Mouse (Mus musculus): ENCODE results near the gene Pou4f2. TPM values are rescaled to one million over a fixed set of nuclear protein-coding genes. Genes with fewer than 3 reads are reported as not detected.
A peak's percentile ranks its signal among the peaks of the same experiment; 100 is the strongest.

The Pou4f2 gene
- polyA plus RNA-seq, 1 experiment from 2014 or later = not detected

DNA sequence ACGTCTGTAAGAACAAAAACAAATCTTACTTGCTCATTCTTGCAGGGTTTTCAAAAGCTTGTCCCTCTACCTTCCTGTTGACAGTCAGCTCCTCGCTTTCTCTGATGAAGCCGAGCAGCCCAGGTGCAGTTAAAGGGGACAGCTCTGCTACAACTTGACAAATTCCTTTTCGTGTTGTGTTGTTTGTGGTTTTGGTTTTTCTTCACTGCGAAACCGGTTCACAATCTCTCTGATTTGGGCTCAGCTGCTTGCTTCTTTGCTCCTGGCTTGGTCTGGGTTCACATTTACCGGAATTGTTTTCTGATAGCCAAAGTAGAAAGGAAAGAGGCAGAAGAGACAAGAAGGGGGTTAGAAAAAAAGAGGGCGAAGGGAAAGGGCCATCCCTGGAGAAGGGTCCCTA is 2.1 kb downstream of the Pou4f2 start:
- Histone ChIP-seq H3K4me1 (peaks cover 31% of the 10 kb centered on the region), H3K27ac (no peak overlapping the region), H3K27me3 (peaks cover 86% of the 10 kb centered on the region), H3K4me3 (no peak overlapping the region), H3K9ac (no peak overlapping the region), H3K4me2 (0 out of 2 replicates have a peak overlapping the region, but pooled peaks have one; percentile 80), H3K9me3 (no peaks in the 10 kb centered on the region), H3K36me3 (no peaks in the 10 kb centered on the region)
- no peak for ATAC-seq (ENCODE audit: insufficient number of reproducible peaks, low FRiP score, low TSS enrichment, low read depth)
- WGBS = 2% methylated on average over 8 of the region's 8 CpGs

DNA sequence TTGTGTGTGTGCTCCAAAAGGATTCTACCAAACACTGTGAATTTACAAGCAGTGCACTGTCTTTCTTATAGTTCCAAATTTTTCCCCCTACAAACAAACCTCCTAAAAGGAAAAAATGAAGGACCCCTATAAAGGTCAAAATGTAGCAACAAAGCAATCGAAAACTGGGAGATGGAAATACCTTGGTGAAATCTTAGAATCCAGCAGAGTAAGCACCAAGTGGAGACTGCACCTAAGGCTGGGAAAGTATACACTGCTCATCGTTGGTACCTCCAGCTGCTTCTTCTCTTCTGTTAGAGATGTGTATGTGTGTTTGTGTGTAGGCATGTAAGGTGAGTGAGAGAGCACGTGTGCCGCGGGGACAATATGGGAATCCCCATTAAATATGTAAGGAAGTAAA is 3.1 kb downstream of the Pou4f2 start:
- Histone ChIP-seq H3K27me3 (peaks cover 83% of the 10 kb centered on the region), H3K4me3 (no peak overlapping the region), H3K4me1 (peaks cover 31% of the 10 kb centered on the region), H3K36me3 (no peaks in the 10 kb centered on the region), H3K27ac (no peak overlapping the region), H3K4me2 (no peak overlapping the region), H3K9me3 (no peaks in the 10 kb centered on the region), H3K9ac (no peak overlapping the region)
- no peak for ATAC-seq (ENCODE audit: insufficient number of reproducible peaks, low FRiP score, low TSS enrichment, low read depth)
- 19% methylated on average over 5 of the region's 5 CpGs for WGBS

DNA sequence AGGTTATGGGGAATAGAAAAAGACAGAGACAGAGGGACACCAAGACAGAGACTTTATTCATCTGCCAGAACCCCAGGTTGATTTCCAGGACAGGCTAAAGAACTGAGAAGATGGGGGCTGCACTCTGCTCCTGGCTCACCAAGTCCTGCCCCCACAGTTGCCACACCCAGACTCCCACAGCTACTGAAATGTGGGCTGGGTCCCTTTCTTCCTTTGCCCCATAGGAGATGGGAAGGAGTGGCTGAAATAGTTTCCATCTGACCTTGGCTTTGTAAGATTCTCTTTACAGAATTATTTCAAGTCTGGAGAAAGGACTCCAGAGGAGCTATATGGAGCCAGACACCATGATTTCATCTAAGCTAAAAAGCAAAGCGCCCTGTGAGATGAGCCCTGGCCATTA is 4.0 kb downstream of the Pou4f2 start:
- no peak for ATAC-seq (ENCODE audit: insufficient number of reproducible peaks, low FRiP score, low TSS enrichment, low read depth)
- 28% methylated on average over 1 of the region's 1 CpGs for WGBS
- peaks cover 28% of the 10 kb centered on the region for H3K4me1 ChIP-seq
- H3K27ac ChIP-seq = no peak overlapping the region
- H3K36me3 ChIP-seq = no peaks in the 10 kb centered on the region
- H3K4me2 ChIP-seq = no peak overlapping the region
- no peak overlapping the region for H3K9ac ChIP-seq
- H3K9me3 ChIP-seq = no peaks in the 10 kb centered on the region
- peaks cover 83% of the 10 kb centered on the region for H3K27me3 ChIP-seq
- H3K4me3 ChIP-seq = no peak overlapping the region

DNA sequence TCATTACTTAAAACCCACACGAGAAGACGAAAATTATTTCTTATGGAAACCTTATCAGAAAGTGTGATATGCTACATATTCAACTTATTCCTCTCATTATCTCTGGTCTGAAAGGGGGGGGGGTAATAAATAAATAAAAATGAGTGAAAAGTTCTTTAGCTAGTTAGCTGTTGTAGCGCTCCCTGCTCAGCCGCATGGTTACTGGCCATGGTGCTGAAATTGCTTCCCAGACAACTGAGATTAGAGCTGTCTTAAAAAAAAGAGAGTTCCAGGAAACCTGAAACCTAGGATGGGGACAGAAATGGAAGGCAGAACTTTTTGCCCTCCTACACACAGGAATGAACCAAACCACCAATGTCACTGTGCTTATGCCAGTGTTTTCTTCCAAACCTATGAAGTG is 5.1 kb downstream of the Pou4f2 start:
- H3K27me3 ChIP-seq = peaks cover 83% of the 10 kb centered on the region
- no peaks in the 10 kb centered on the region for H3K36me3 ChIP-seq
- H3K4me1 ChIP-seq = peaks cover 25% of the 10 kb centered on the region
- H3K4me2 ChIP-seq = no peak overlapping the region
- 3% methylated on average over 4 of the region's 4 CpGs for WGBS
- H3K9me3 ChIP-seq = no peaks in the 10 kb centered on the region
- H3K4me3 ChIP-seq = no peak overlapping the region
- H3K9ac ChIP-seq = no peak overlapping the region
- ATAC-seq (ENCODE audit: insufficient number of reproducible peaks, low FRiP score, low TSS enrichment, low read depth) = no peak
- no peak overlapping the region for H3K27ac ChIP-seq

DNA sequence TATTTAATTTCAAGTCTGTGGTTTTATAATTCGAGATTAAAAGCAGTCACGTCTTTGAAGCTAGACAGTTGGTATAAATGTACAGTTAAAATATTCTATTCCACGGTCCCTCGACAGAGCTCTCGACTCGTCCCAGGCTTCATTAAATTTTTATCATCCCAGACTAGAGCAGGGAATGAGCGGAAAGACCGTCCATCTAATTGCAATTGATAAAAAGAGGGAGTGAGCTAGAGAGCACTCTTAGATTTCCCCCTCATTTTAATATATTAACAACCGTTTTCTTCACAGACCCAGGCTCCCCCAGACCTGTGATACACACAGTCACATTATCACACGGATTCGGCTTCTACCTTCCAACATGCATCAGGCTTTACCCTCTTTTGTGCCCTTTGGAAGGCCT is 8.3 kb downstream of the Pou4f2 start:
- no peaks in the 10 kb centered on the region for H3K36me3 ChIP-seq
- peaks cover 80% of the 10 kb centered on the region for H3K27me3 ChIP-seq
- no peaks in the 10 kb centered on the region for H3K9me3 ChIP-seq
- ATAC-seq (ENCODE audit: insufficient number of reproducible peaks, low FRiP score, low TSS enrichment, low read depth) = no peak
- H3K9ac ChIP-seq = no peak overlapping the region
- whole genome bisulfite sequencing = 3% methylated on average over 11 of the region's 11 CpGs
- peaks cover 7% of the 10 kb centered on the region; the same call in 1 of the 2 replicates for H3K4me1 ChIP-seq
- no peak overlapping the region for H3K4me2 ChIP-seq
- H3K27ac ChIP-seq = no peak overlapping the region
- H3K4me3 ChIP-seq = no peak overlapping the region

DNA sequence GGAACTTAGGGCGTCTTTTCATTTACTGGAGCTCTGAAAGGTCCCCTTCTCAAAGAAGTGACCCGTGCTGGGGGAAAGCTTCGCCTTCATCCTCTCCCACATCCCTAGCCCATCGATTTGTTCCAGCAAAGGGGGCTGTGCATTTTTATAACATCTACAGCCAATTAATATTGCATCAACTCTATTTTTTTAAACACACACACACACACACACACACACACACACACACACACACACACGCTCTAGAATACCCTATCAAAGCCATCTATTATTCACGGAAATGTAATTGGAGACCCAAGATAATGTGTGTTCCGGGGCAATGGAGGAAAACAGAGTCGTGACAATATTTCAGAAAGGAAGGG is 8.7 kb downstream of the Pou4f2 start:
- H3K9ac ChIP-seq = no peak overlapping the region
- peaks cover 7% of the 10 kb centered on the region; the same call in 1 of the 2 replicates for H3K4me1 ChIP-seq
- H3K36me3 ChIP-seq = no peaks in the 10 kb centered on the region
- H3K9me3 ChIP-seq = no peaks in the 10 kb centered on the region
- WGBS = under 1% methylated on average over 8 of the region's 8 CpGs
- no peak overlapping the region for H3K4me3 ChIP-seq
- H3K4me2 ChIP-seq = no peak overlapping the region
- ATAC-seq (ENCODE audit: insufficient number of reproducible peaks, low FRiP score, low TSS enrichment, low read depth) = no peak
- peaks cover 82% of the 10 kb centered on the region for H3K27me3 ChIP-seq
- no peak overlapping the region for H3K27ac ChIP-seq

DNA sequence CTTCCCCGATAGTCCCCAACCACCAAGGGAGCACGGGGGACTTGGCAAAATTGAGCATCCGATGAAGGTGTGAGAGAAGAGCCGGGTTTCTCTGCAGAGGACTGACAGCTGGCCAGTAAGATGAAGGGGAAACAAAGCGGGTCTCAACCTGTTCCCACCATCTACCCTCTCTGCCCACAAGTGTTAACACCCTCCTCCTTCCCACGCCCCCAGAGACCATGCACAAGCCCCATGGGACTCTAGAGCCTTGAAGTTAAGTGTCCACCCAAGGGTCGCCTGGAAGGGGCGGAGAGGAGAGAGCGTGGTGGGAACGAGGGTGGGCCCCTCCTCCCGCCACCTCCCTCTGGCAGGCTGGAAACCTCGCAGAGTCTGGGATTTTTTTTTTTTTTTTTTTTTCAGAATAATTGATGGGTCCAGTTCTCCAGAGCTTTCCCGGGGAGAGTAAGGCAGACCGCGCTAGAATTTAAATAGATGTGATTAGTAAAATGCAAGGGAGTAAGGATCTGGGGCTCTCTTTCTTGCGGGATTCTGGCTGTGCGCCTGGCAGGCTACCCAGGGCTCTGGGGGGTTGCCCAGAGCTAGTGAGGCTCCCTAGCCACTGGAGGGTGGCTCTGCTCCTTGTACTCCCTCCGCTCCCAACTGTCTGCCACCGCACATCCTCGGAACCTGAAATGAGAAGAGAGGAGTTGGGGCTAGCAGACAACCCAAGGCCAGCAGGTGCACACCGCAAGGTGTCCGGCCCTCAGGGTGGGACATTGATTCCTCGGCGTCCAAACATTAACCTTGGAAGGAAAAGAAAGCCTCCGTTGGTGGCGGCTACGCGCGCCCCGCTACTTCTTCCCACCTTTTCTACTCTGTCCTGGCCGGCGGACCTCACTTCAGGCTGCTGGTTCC is 9.3 kb downstream of the Pou4f2 start:
- Histone ChIP-seq H3K4me2 (no peak overlapping the region), H3K4me3 (no peak overlapping the region), H3K9me3 (no peaks in the 10 kb centered on the region), H3K9ac (no peak overlapping the region), H3K4me1 (peaks cover 7% of the 10 kb centered on the region; the same call in 1 of the 2 replicates), H3K27ac (no peak overlapping the region), H3K36me3 (no peaks in the 10 kb centered on the region), H3K27me3 (peaks cover 82% of the 10 kb centered on the region)
- no peak for ATAC-seq (ENCODE audit: insufficient number of reproducible peaks, low FRiP score, low TSS enrichment, low read depth)
- WGBS = 2% methylated on average over 32 of the region's 32 CpGs

DNA sequence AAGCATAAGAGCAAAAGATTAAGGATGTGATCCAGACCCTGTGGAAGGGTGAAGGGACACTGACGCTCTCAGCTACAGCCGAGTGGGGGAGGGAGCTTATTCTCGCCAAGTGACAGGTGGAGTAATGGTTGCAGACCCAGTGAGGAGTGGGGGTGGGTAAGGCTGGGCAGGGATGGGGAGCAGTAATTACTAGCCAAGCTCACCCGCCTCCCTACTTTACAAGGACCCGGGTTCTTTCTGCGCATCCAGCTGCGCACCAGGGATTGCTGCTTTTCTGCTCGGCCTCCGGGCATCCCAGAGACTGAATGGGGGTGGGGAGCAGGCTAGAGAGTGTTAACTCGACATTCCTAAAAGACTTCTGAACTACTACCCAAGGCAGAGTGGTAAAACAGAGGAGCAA is 10.0 kb downstream of the Pou4f2 start:
- WGBS = 1% methylated on average over 10 of the region's 10 CpGs
- H3K4me3 ChIP-seq = no peak overlapping the region
- no peak overlapping the region for H3K4me2 ChIP-seq
- H3K27me3 ChIP-seq = peaks cover 82% of the 10 kb centered on the region
- no peak overlapping the region for H3K9ac ChIP-seq
- peaks cover 7% of the 10 kb centered on the region; the same call in 1 of the 2 replicates for H3K4me1 ChIP-seq
- ATAC-seq (ENCODE audit: insufficient number of reproducible peaks, low FRiP score, low TSS enrichment, low read depth) = no peak
- H3K36me3 ChIP-seq = no peaks in the 10 kb centered on the region
- no peak overlapping the region for H3K27ac ChIP-seq
- H3K9me3 ChIP-seq = no peaks in the 10 kb centered on the region

DNA sequence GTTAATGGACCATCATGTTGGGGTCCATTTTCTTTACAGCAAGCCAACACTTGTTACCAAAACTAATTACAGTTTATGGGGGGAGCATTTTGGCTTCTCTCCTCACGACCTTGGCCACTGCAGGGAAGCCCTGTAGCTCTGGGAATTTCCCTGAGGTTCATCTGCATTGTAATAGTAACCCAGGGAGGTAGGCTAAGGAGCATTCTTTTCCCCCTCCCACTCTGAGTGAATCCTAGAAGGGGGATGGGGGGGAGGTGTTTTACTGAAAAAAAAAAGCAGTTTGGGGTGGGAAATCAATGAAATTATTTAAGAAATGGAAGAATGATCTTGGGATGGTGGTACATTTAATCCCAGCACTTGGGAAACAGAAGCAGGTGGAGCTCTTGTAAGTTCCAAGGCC is 12.5 kb downstream of the Pou4f2 start:
- peaks cover 85% of the 10 kb centered on the region for H3K27me3 ChIP-seq
- WGBS = 0% methylated on average over 1 of the region's 1 CpGs

DNA sequence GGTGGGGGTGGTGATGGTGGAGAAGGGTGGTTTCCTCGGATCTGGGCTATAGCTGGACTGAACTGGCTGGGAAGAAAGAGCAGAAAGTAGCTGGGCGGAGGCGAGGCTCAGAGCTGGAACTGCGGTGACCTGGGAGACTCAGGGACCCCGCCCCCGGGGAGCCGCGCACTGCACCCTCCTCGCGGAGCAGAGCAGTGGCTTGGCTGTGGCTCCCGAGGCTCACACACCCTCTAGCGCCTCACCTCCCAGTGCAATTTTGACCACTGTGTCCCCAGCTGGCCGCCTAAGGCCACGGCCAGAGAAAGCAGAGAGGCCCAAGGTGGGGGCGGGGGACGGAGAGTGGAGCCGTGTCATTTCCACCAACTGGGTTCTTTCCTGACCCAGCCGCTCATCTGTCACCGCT is 16.3 kb downstream of the Pou4f2 start:
- Histone ChIP-seq H3K27me3 (peaks cover 58% of the 10 kb centered on the region), H3K27ac (no peak overlapping the region), H3K36me3 (no peaks in the 10 kb centered on the region), H3K4me1 (peaks cover 8% of the 10 kb centered on the region), H3K9ac (no peak overlapping the region), H3K9me3 (no peaks in the 10 kb centered on the region), H3K4me2 (peak overlapping the region; percentile 61), H3K4me3 (peak overlapping the region; percentile 32)
- WGBS = under 1% methylated on average over 19 of the region's 19 CpGs
- ATAC-seq (ENCODE audit: insufficient number of reproducible peaks, low FRiP score, low TSS enrichment, low read depth) = peak; percentile 55; the same call in 1 of the 2 replicates

More for the DNA sequence above, 12.5 kb downstream of the Pou4f2 start:
- Histone ChIP-seq H3K36me3 (no peaks in the 10 kb centered on the region), H3K4me3 (no peak overlapping the region), H3K27ac (no peak overlapping the region), H3K4me1 (peaks cover 14% of the 10 kb centered on the region), H3K9ac (no peak overlapping the region), H3K9me3 (no peaks in the 10 kb centered on the region), H3K4me2 (no peak overlapping the region)
- no peak for ATAC-seq (ENCODE audit: insufficient number of reproducible peaks, low FRiP score, low TSS enrichment, low read depth)

DNA sequence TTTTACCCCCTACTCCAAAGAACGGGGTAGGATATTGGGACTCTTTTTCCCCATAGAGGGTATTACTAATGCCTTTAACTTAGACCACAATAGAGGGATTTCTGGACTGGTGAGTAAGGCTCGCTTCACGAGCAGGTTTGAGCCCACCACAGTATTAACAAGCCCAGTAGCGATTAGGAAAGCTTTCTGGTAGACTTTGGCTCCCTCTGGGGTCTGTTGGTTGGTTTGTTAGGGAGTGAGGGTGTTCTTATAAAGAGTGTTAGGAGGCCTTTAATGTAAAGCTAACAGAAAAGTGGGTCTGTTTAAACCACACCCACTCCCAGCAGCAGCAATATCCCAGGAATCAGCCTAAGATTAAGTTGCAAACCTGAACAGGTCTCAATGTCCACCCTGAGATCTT is 17.2 kb downstream of the Pou4f2 start:
- Histone ChIP-seq H3K9me3 (no peaks in the 10 kb centered on the region), H3K36me3 (no peaks in the 10 kb centered on the region), H3K4me3 (no peak overlapping the region), H3K27ac (no peak overlapping the region), H3K4me1 (peaks cover 8% of the 10 kb centered on the region), H3K9ac (no peak overlapping the region), H3K4me2 (no peak overlapping the region), H3K27me3 (peaks cover 52% of the 10 kb centered on the region)
- no peak for ATAC-seq (ENCODE audit: insufficient number of reproducible peaks, low FRiP score, low TSS enrichment, low read depth)
- WGBS = 21% methylated on average over 4 of the region's 4 CpGs

DNA sequence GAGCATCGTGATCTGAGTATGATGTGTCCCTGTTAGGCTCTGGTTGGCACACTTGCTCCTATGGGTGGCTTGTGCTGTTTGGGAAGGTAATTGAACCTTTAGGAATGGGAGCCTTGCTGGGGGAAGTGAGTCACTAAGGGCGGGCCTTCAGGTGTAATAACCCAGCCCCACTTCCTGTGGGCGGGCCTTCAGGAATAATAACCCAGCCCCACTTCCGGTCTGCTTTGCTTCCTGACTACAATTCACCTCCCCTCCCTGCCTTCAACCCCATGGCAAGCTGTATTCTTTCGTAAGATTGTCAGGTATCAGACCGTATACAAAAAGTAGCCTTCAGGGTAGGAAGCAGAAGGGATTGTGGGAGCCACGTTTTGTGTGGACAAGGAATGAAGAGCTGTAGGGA is 45.7 kb downstream of the Pou4f2 start:
- no peaks in the 10 kb centered on the region for H3K27me3 ChIP-seq
- H3K36me3 ChIP-seq = no peaks in the 10 kb centered on the region
- H3K4me1 ChIP-seq = no peaks in the 10 kb centered on the region
- ATAC-seq (ENCODE audit: insufficient number of reproducible peaks, low FRiP score, low TSS enrichment, low read depth) = no peak
- WGBS = 94% methylated on average over 7 of the region's 7 CpGs
- H3K9ac ChIP-seq = no peak overlapping the region
- H3K4me2 ChIP-seq = no peak overlapping the region
- no peaks in the 10 kb centered on the region for H3K9me3 ChIP-seq
- no peak overlapping the region for H3K27ac ChIP-seq
- no peak overlapping the region for H3K4me3 ChIP-seq
